Mouse (Mus musculus): ENCODE results near the gene Gm20458. TPM values are rescaled to one million over a fixed set of nuclear protein-coding genes. Genes with fewer than 3 reads are reported as not detected.

Gene Gm20458
- total RNA-seq, 2 experiments from 2014 or later = 10.2 to 14.1 TPM

GRCm38 (mm10) chr2:164523301-164523773 is 62.6 kb downstream of the Gm20458 start:
- intact Hi-C loops (cut with DNase I) = no loop called here
- H3K27ac ChIP-seq = no peak overlapping the region
- no peak for TF ChIP-seq CTCF (IDR thresholded peaks at IDR 0.05)
- no peak overlapping the region for H3K4me3 ChIP-seq
- DNase-seq (ENCODE audit: extremely low spot score in 1 of 2, low spot score in 2 of 2) = no peak

GRCm38 (mm10) chr2:164528557-164528956 is 67.8 kb downstream of the Gm20458 start:
- no peak for DNase-seq (ENCODE audit: extremely low spot score in 1 of 2, low spot score in 2 of 2)
- Histone ChIP-seq H3K4me3 (no peak overlapping the region), H3K27ac (no peak overlapping the region)
- intact Hi-C loops (cut with DNase I) = no loop called here
- TF ChIP-seq CTCF (IDR thresholded peaks at IDR 0.05) = no peak

GRCm38 (mm10) chr2:164531169-164531568 is 70.4 kb downstream of the Gm20458 start:
- TF ChIP-seq CTCF (IDR thresholded peaks at IDR 0.05) = peak; percentile 100
- H3K4me3 ChIP-seq = no peak overlapping the region
- no peak overlapping the region for H3K27ac ChIP-seq
- intact Hi-C loops (cut with DNase I) = no loop called here
- DNase-seq (ENCODE audit: extremely low spot score in 1 of 2, low spot score in 2 of 2) = peak; percentile 70 to 75

GRCm38 (mm10) chr2:164534315-164534714 is 73.5 kb downstream of the Gm20458 start:
- no peak for DNase-seq (ENCODE audit: extremely low spot score in 1 of 2, low spot score in 2 of 2)
- no peak for TF ChIP-seq CTCF (IDR thresholded peaks at IDR 0.05)
- Histone ChIP-seq H3K4me3 (no peak overlapping the region), H3K27ac (no peak overlapping the region)
- intact Hi-C loops (cut with DNase I) = no loop called here

GRCm38 (mm10) chr2:164537003-164537402 is 76.2 kb downstream of the Gm20458 start:
- intact Hi-C loops (cut with DNase I) = no loop called here
- no peak for DNase-seq (ENCODE audit: extremely low spot score in 1 of 2, low spot score in 2 of 2)
- Histone ChIP-seq H3K4me3 (no peak overlapping the region), H3K27ac (no peak overlapping the region)
- TF ChIP-seq CTCF (IDR thresholded peaks at IDR 0.05) = no peak

Other genes starting within 250 kb of the Gm20458 start
- not detected for gene Wfdc15b, start 239.3 kb upstream of the Gm20458 start, total RNA-seq (2021)
- gene Svs2, start 222.5 kb upstream of the Gm20458 start, total RNA-seq (2021) = not detected
- not detected for gene Svs3b, start 204.3 kb upstream of the Gm20458 start, total RNA-seq (2021)
- gene Svs4, start 182.5 kb upstream of the Gm20458 start, total RNA-seq (2021) = not detected
- gene Svs3a, start 171.7 kb upstream of the Gm20458 start, total RNA-seq (2021) = not detected
- not detected for gene Svs6, start 144.2 kb upstream of the Gm20458 start, total RNA-seq (2021)
- gene Svs5, start 128.2 kb upstream of the Gm20458 start, total RNA-seq (2021) = not detected
- gene Slpi, start 71.9 kb upstream of the Gm20458 start, total RNA-seq (2021) = not detected
- under 1 TPM; 0.20 to 0.23 TPM for gene Rbpjl, start 57.8 kb upstream of the Gm20458 start, total RNA-seq (2021)
- gene Matn4, start 55.8 kb upstream of the Gm20458 start, total RNA-seq (2021) = 10 to 100 TPM; 10.4 to 11.0 TPM
- gene Sdc4, start 17.1 kb upstream of the Gm20458 start, total RNA-seq (2021) = 10 to 100 TPM; 78.7 to 93.2 TPM
- 10 to 100 TPM; 40.8 to 41.3 TPM for gene Sys1, start 4.0 kb upstream of the Gm20458 start, total RNA-seq (2021)
- not detected for gene Trp53tg5, start 12.8 kb downstream of the Gm20458 start, total RNA-seq (2021)
- 100 to 1,000 TPM; 102 to 106 TPM for gene Dbndd2, start 25.1 kb downstream of the Gm20458 start, total RNA-seq (2021)
- gene Pigt, start 36.6 kb downstream of the Gm20458 start, total RNA-seq (2021) = 10 to 100 TPM; 86.3 to 87.0 TPM
- gene Wfdc2, start 101.4 kb downstream of the Gm20458 start, total RNA-seq (2021) = 1 to 10 TPM in 1 of 2 experiments, under 1 TPM in 1; 0.70 to 1.3 TPM
- gene Spint3, start 112.5 kb downstream of the Gm20458 start, total RNA-seq (2021) = not detected
- not detected for gene Wfdc6a, start 124.5 kb downstream of the Gm20458 start, total RNA-seq (2021)
- not detected for gene Eppin, start 132.6 kb downstream of the Gm20458 start, total RNA-seq (2021)
- gene Wfdc6b, start 152.6 kb downstream of the Gm20458 start, total RNA-seq (2021) = not detected
- gene Wfdc8, start 152.7 kb downstream of the Gm20458 start, total RNA-seq (2021) = not detected
- gene Wfdc16, start 177.8 kb downstream of the Gm20458 start, total RNA-seq (2021) = not detected
- not detected for gene Wfdc10, start 195.1 kb downstream of the Gm20458 start, total RNA-seq (2021)
- not detected for gene Wfdc9, start 195.6 kb downstream of the Gm20458 start, total RNA-seq (2021)
- not detected for gene Wfdc11, start 213.1 kb downstream of the Gm20458 start, total RNA-seq (2021)
- not detected for gene Wfdc13, start 224.1 kb downstream of the Gm20458 start, total RNA-seq (2021)
- gene Spint4, start 237.5 kb downstream of the Gm20458 start, total RNA-seq (2021) = not detected